Mouse (Mus musculus) C2C12 (cell line): ENCODE measurements around the gene Dpf3. TPM values are rescaled to one million over a fixed set of nuclear protein-coding genes. Genes with fewer than 3 reads are reported as not detected.
A peak's percentile ranks its signal among the peaks of the same experiment; 100 is the strongest.

Source experiments
- H3K27me3 ChIP-seq: one replicate; pipeline ENCODE4 v1.6.1; 2011; ENCODE audit not compliant: control insufficient read depth, insufficient read depth, insufficient read length
- H3K36me3 ChIP-seq: one replicate; pipeline ENCODE4 v1.6.1; 2011; ENCODE audit not compliant: control insufficient read depth, insufficient read depth
- H3K4me3 ChIP-seq: one replicate; pipeline ENCODE4 v1.5.1; 2011; ENCODE audit warnings: mild to moderate bottlenecking, control low read depth; ENCODE audit not compliant: poor library complexity, insufficient read depth, severe bottlenecking
- H3K79me2 ChIP-seq: one replicate; pipeline ENCODE4 v1.6.1; 2011; ENCODE audit not compliant: control insufficient read depth, insufficient read depth
- H3K79me3 ChIP-seq: one replicate; pipeline ENCODE4 v1.6.1; 2011; ENCODE audit warnings: low read depth, control low read depth
- H3ac ChIP-seq: one replicate; pipeline ENCODE3; 2011; ENCODE audit warnings: low read depth; ENCODE audit not compliant: control insufficient read depth, insufficient read length
- CEBPB ChIP-seq: IDR thresholded peaks from one replicate; pipeline ENCODE4 v1.6.1; 2011; ENCODE audit warnings: low read depth, mild to moderate bottlenecking, control low read depth, moderate library complexity
- CTCF ChIP-seq: IDR thresholded peaks from one replicate; pipeline ENCODE4 v1.5.1; 2011; ENCODE audit not compliant: control insufficient read depth, insufficient read depth, insufficient read length
- FOSL1 ChIP-seq: IDR thresholded peaks from one replicate; pipeline ENCODE4 v1.8.0; 2011; ENCODE audit warnings: mild to moderate bottlenecking, low read length; ENCODE audit not compliant: poor library complexity, insufficient read depth, severe bottlenecking
- MAX ChIP-seq: IDR thresholded peaks from one replicate; pipeline ENCODE4 v1.6.1; 2011; ENCODE audit warnings: mild to moderate bottlenecking, control low read depth
- MYOD1 ChIP-seq: IDR thresholded peaks from one replicate; pipeline ENCODE4 v1.6.1; 2011; ENCODE audit warnings: low read depth; ENCODE audit not compliant: control insufficient read depth, insufficient read length
- MYOG ChIP-seq: IDR thresholded peaks from one replicate; pipeline ENCODE4 v1.6.1; 2011; ENCODE audit not compliant: control insufficient read depth, insufficient read length; ENCODE audit errors: extremely low read depth
- USF1 ChIP-seq: IDR thresholded peaks from one replicate; pipeline ENCODE4 v1.6.1; 2011; ENCODE audit warnings: low read depth, mild to moderate bottlenecking, control low read depth, moderate library complexity
- polyA plus RNA-seq: library from polyadenylated mRNA; unstranded; fragments of >200 nt; fragmentation: generic; extraction: Trizol; gene quantifications from one replicate; pipeline ENCODE4 v1.2.1, GENCODE M21; 2012; ENCODE audit warnings: missing spikeins

Gene Dpf3
- polyA plus RNA-seq, 1 experiment: 0.25 TPM

DNA sequence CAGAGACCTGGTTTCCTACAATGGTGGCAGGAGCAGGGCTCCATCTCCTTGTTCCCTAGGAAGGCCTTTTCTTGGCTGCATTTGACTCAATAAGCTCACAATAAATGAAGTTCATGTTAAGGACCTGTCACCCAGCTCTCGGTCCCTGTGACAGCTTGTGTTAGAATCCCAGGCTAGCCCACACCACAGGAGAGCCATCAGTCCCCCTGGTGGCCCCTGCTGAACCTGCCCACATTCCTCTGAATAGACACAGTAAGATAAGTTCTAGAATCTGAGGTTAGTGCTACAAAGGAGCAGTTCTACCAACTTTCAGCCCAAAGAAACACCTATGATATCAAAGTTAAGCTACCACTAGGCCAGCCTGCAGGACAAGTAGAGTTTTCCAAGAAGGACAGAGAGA is 149.2 kb downstream of the Dpf3 start:
- Histone ChIP-seq H3K27me3 (no peaks in the 10 kb centered on the region), H3K4me3 (no peak overlapping the region), H3K79me3 (no peaks in the 10 kb centered on the region), H3K36me3 (no peaks in the 10 kb centered on the region), H3ac (no peak overlapping the region), H3K79me2 (no peaks in the 10 kb centered on the region)
- no peak for TF ChIP-seq MAX

DNA sequence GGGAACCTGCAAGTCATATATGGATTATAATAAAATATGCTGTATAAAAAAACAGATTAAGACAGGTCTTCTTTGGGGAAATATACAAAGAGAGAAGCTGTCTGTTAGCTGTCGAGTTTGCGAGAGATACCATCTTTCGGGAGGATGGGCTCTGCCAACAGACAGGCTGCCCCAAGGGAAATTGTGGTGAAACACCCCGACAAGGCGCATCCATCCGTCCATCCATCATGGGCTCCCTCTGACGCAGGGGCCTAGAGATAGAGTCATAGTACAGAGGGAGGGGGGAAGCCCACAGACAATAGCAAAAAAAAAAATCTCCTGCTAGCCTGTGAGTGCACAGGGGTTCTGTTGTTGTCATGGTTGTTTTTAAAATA is 149.8 kb downstream of the Dpf3 start:
- Histone ChIP-seq H3K79me3 (no peaks in the 10 kb centered on the region), H3K36me3 (no peaks in the 10 kb centered on the region), H3K4me3 (no peak overlapping the region), H3K79me2 (no peaks in the 10 kb centered on the region), H3ac (no peak overlapping the region), H3K27me3 (no peaks in the 10 kb centered on the region)
- TF ChIP-seq MYOD1: no peak
- TF ChIP-seq FOSL1: no peak
- no peak for TF ChIP-seq USF1
- TF ChIP-seq CTCF: no peak

DNA sequence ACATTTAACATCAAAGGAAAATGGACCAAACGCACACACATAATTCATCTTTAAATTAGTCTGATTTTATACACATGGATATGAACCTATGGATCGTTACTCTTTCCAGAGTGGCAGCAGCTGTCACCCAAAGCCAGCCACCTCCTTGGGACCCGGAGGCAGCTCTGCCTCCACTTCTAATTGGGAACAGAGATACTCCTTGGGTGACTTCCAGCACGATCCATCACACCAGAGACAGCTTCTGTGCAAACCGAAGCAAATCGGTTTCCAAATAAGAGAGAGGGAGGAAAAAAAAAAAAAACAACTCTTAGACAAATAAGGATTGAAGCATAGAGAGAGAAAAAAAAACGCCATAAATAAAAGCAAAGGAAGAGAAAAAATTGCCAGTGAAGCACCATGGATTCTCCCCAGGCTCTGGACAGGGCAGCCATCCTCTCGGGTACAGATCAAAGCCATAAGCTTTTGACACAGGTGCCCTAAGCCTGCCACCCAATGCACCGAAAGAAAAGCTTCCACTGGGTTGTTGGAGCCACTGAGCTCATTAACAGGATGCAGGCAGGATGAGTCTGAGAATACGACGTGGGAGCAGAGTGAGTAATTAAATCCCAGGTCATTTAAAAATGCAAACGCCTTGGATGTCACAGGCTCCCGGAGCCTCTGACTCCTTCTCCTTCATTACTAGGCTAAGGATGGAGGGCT is 150.3 kb downstream of the Dpf3 start:
- H3K4me3 ChIP-seq: no peak overlapping the region

DNA sequence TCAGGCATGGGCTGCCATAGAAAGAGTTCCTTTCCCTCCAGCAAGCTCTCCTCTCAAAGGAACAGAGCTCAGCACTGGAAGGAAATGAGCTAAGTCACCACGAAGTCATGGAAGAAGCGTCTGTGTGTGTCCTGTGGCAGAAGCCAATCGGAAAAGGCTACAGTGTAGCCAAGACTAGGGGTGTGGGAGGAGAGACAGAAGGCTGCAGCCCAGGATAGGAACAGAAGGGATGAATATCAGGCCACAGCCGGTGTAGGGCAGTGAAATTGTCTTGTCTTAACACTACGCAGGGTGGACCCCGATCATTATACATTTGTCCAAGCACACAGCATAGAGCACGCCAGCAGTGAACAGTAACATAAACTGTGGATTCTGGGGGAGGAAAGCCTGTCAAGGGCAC is 157.5 kb downstream of the Dpf3 start:
- TF ChIP-seq MAX (no peak), CTCF (no peak), MYOG (no peak), CEBPB (no peak), MYOD1 (no peak), FOSL1 (no peak), USF1 (no peak)
- no peak overlapping the region for H3K4me3 ChIP-seq
- no peaks in the 10 kb centered on the region for H3K36me3 ChIP-seq

More for the DNA sequence above, 150.3 kb downstream of the Dpf3 start:
- no peak overlapping the region for H3ac ChIP-seq
- H3K36me3 ChIP-seq: no peaks in the 10 kb centered on the region
- TF ChIP-seq MYOG (no peak), CTCF (no peak)
- no peaks in the 10 kb centered on the region for H3K27me3 ChIP-seq
- H3K79me3 ChIP-seq: no peaks in the 10 kb centered on the region
- H3K79me2 ChIP-seq: no peaks in the 10 kb centered on the region

DNA sequence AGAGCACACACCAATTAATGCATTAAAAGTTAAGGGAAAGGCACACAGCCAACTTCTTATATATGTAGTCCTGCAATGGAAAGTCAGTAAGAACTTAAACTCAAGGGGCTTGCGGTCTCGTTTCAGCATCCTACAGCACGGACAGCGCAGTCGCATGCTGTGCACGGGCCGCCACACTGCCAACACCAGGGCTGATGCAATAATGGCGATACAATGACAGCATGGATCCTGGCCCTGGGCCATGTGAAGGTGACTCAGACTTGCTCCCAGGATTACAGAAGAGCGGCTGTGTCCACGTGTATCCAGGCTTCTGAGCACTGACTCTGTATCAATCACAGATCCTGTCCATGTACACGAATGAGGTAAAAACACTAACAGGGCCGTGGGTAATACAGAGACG is 158.6 kb downstream of the Dpf3 start:
- TF ChIP-seq CEBPB: peak; percentile 32
- no peak for TF ChIP-seq MAX
- H3K4me3 ChIP-seq: no peak overlapping the region
- H3K79me2 ChIP-seq: no peaks in the 10 kb centered on the region
- no peaks in the 10 kb centered on the region for H3K79me3 ChIP-seq
- H3K27me3 ChIP-seq: no peaks in the 10 kb centered on the region
- no peaks in the 10 kb centered on the region for H3K36me3 ChIP-seq
- no peak overlapping the region for H3ac ChIP-seq

More for the DNA sequence above, 157.5 kb downstream of the Dpf3 start:
- no peaks in the 10 kb centered on the region for H3K79me3 ChIP-seq
- no peaks in the 10 kb centered on the region for H3K27me3 ChIP-seq
- H3ac ChIP-seq: no peak overlapping the region
- H3K79me2 ChIP-seq: no peaks in the 10 kb centered on the region

DNA sequence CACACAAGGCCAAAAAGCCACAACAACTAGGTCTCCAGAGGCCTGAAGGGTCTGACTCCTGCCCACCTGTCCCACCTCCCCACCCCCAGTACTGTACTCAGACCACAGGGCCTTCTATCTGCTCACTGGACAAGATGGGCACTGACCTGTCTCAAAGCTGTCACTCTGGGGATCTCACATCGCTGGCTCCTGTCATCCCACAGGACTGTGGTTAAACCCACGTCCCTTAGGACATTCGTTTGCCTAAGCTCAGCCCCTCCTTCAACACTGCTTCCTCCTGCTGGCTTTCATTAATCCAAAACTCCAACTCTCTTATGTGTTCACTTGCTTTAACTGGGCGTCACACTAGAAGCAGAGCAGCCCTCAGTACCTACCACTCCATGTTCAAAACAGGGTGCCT is 159.0 kb downstream of the Dpf3 start:
- H3K27me3 ChIP-seq: no peaks in the 10 kb centered on the region
- H3K36me3 ChIP-seq: no peaks in the 10 kb centered on the region
- H3K79me2 ChIP-seq: no peaks in the 10 kb centered on the region
- H3K79me3 ChIP-seq: no peaks in the 10 kb centered on the region
- no peak for TF ChIP-seq MAX
- TF ChIP-seq CTCF: no peak
- no peak for TF ChIP-seq USF1
- no peak for TF ChIP-seq MYOD1
- no peak for TF ChIP-seq CEBPB
- no peak for TF ChIP-seq MYOG
- no peak overlapping the region for H3K4me3 ChIP-seq
- no peak overlapping the region for H3ac ChIP-seq
